Mouse (Mus musculus): ENCODE data around the gene Slc5a10. TPM values are rescaled to one million over a fixed set of nuclear protein-coding genes. Genes with fewer than 3 reads are reported as not detected.

Slc5a10 gene
- total and polyA plus RNA-seq, 2 experiments from 2014 or later, result 0.10 to 0.16 TPM

GRCm38 (mm10) chr11:61686906-61687453, 33.6 kb downstream of the Slc5a10 start:
- H3K27ac ChIP-seq (ENCODE audit: low read depth, low read length), result no peak overlapping the region
- DNase-seq, result no peak
- no peak overlapping the region for H3K9ac ChIP-seq
- H3K4me2 ChIP-seq (ENCODE audit: low read depth), result no peak overlapping the region
- H3K36me3 ChIP-seq (ENCODE audit: insufficient read depth), result no peaks in the 10 kb centered on the region
- H3K4me3 ChIP-seq (ENCODE audit: low read depth, low read length), result no peak overlapping the region
- 48% methylated on average over 10 of the region's 10 CpGs for WGBS
- H3K4me1 ChIP-seq (ENCODE audit: insufficient read depth), result no peaks in the 10 kb centered on the region
- no peak for TF ChIP-seq CTCF (IDR thresholded peaks at IDR 0.05; ENCODE audit: low read depth)
- ATAC-seq, result no peak
- H3K9me3 ChIP-seq (ENCODE audit: low read length), result no peaks in the 10 kb centered on the region
- H3K27me3 ChIP-seq (ENCODE audit: insufficient read depth, low read length), result peaks cover 25% of the 10 kb centered on the region

- Histone ChIP-seq H3K36me3 (ENCODE audit: insufficient read depth) (no peaks in the 10 kb centered on the region), H3K27ac (ENCODE audit: low read depth, low read length) (no peak overlapping the region), H3K4me2 (ENCODE audit: low read depth) (no peak overlapping the region), H3K9me3 (ENCODE audit: low read length) (no peaks in the 10 kb centered on the region), H3K9ac (no peak overlapping the region), H3K4me1 (ENCODE audit: insufficient read depth) (no peaks in the 10 kb centered on the region), H3K4me3 (ENCODE audit: low read depth, low read length) (no peak overlapping the region), H3K27me3 (ENCODE audit: insufficient read depth, low read length) (peaks cover 25% of the 10 kb centered on the region)
- 80% methylated on average over 2 of the region's 2 CpGs for WGBS
- no peak for TF ChIP-seq CTCF (IDR thresholded peaks at IDR 0.05; ENCODE audit: low read depth)
- ATAC-seq (no peak), DNase-seq (no peak)
Measured at GRCm38 (mm10) chr11:61686141-61686540, 34.5 kb downstream of the Slc5a10 start.

DNA sequence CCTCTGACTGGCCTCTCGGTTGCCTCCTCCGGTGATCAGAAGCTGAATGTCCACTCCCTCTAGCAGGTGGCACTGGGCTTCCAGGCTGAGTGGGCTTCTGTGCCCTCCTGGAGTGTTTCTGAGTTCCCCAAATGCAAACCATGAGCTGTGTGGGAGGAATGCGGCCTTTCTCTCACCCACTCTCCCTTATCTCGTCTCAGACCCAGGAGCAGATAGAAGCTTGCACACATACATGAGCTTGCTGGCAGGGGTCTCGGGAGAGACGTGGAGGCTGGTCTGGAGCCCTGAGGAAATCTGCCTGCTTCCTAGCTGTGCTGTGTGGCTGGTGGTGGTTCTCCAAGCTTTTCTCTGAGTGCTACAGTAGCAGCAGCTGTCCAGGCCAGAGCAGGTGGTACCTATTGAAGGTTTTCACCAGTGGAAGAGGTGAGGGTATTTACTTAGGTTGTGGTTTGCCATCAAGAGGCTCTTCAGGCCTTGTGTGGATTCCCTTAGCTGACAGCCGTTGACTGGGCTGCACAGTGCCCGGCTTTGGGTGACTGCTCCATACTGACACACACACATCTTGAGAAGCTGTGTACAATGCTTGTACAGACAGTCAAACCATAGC, 35.4 kb downstream of the Slc5a10 start:
- WGBS, result 79% methylated on average over 8 of the region's 8 CpGs
- DNase-seq (no peak), ATAC-seq (no peak)
- no peak overlapping the region for H3K27ac ChIP-seq (ENCODE audit: low read depth, low read length)
- no peak for TF ChIP-seq CTCF (IDR thresholded peaks at IDR 0.05; ENCODE audit: low read depth)
- no peak overlapping the region for H3K9ac ChIP-seq
- H3K36me3 ChIP-seq (ENCODE audit: insufficient read depth), result no peaks in the 10 kb centered on the region
- H3K9me3 ChIP-seq (ENCODE audit: low read length), result no peaks in the 10 kb centered on the region
- H3K4me3 ChIP-seq (ENCODE audit: low read depth, low read length), result no peak overlapping the region
- no peaks in the 10 kb centered on the region for H3K4me1 ChIP-seq (ENCODE audit: insufficient read depth)
- peaks cover 25% of the 10 kb centered on the region for H3K27me3 ChIP-seq (ENCODE audit: insufficient read depth, low read length)
- H3K4me2 ChIP-seq (ENCODE audit: low read depth), result no peak overlapping the region

DNA sequence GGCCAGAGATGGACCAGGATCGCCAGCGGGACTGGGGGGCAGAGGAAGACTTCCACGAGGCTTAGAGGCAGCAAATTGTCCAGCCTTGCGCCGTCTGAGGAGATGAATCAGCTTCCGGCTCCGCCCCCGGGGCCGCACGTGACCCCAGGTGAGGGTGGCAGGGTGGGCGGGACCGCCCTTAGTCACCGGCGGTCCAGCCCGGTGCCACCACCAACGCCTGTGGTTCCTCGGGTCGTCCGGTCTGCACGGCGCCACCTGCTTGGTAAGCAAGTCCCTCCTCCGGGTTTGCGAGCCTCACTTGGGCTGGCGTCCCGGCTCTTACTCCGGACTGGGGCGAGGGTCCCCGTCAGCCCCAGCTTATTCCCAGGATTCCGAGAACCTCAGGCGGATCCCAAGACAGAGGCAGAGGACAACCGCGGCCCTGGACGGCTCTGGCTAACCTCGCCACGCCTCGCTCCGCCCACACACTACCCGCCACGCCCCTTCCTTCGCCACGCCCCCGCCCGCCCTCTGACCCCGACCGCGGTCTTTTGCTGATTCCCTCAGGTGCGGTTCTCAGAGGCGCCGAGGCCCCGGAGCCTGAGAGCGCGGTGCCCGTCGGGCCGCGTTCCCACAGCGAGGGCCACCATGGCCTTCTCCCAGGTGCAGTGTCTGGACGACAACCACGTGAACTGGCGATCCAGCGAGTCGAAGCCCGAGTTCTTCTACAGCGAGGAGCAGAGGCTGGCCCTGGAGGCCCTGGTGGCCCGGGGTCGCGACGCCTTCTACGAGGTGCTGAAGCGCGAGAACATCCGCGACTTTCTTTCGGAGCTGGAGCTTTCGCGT, 36.5 kb downstream of the Slc5a10 start, which contains the start of gene Fam83g:
Gene Fam83g (plus strand): TSS at position 185 of the 825 bp plus-strand sequence.
- Histone ChIP-seq H3K4me3 (ENCODE audit: low read depth, low read length) (peak within 1 kb of the TSS; percentile 32), H3K27ac (ENCODE audit: low read depth, low read length) (no peak within 1 kb of the TSS), H3K4me2 (ENCODE audit: low read depth) (peak within 1 kb of the TSS; percentile 45), H3K27me3 (ENCODE audit: insufficient read depth, low read length) (peaks cover 25% of the 10 kb centered on the region), H3K36me3 (ENCODE audit: insufficient read depth) (no peaks in the 10 kb centered on the region), H3K9ac (no peak within 1 kb of the TSS), H3K9me3 (ENCODE audit: low read length) (no peaks in the 10 kb centered on the region), H3K4me1 (ENCODE audit: insufficient read depth) (no peaks in the 10 kb centered on the region)
- TF ChIP-seq CTCF (IDR thresholded peaks at IDR 0.05; ENCODE audit: low read depth), result no peak
- ATAC-seq (no peak), DNase-seq (no peak)
- WGBS, result 2% methylated on average over 76 of the region's 76 CpGs

- Histone ChIP-seq H3K9me3 (ENCODE audit: low read length) (no peaks in the 10 kb centered on the region), H3K27ac (ENCODE audit: low read depth, low read length) (no peak overlapping the region), H3K4me1 (ENCODE audit: insufficient read depth) (no peaks in the 10 kb centered on the region), H3K4me3 (ENCODE audit: low read depth, low read length) (no peak overlapping the region), H3K27me3 (ENCODE audit: insufficient read depth, low read length) (peaks cover 14% of the 10 kb centered on the region; the same call in 1 of the 2 replicates), H3K9ac (no peak overlapping the region), H3K36me3 (ENCODE audit: insufficient read depth) (no peaks in the 10 kb centered on the region), H3K4me2 (ENCODE audit: low read depth) (no peak overlapping the region)
- ATAC-seq, result no peak
- 77% methylated on average over 4 of the region's 4 CpGs for WGBS
- no peak for TF ChIP-seq CTCF (IDR thresholded peaks at IDR 0.05; ENCODE audit: low read depth)
- DNase-seq, result no peak
Measured at GRCm38 (mm10) chr11:61679091-61679866, 41.3 kb downstream of the Slc5a10 start.

- Histone ChIP-seq H3K4me3 (ENCODE audit: low read depth, low read length) (no peak overlapping the region), H3K36me3 (ENCODE audit: insufficient read depth) (no peaks in the 10 kb centered on the region), H3K4me2 (ENCODE audit: low read depth) (no peak overlapping the region), H3K9ac (no peak overlapping the region), H3K9me3 (ENCODE audit: low read length) (no peaks in the 10 kb centered on the region), H3K27ac (ENCODE audit: low read depth, low read length) (no peak overlapping the region), H3K4me1 (ENCODE audit: insufficient read depth) (no peaks in the 10 kb centered on the region), H3K27me3 (ENCODE audit: insufficient read depth, low read length) (no peaks in the 10 kb centered on the region)
- ATAC-seq (no peak), DNase-seq (no peak)
- no peak for TF ChIP-seq CTCF (IDR thresholded peaks at IDR 0.05; ENCODE audit: low read depth)
- 91% methylated on average over 4 of the region's 4 CpGs for WGBS
Measured at GRCm38 (mm10) chr11:61677709-61678108, 42.9 kb downstream of the Slc5a10 start.
